Mouse (Mus musculus) layer of hippocampus, adult 6 months (tissue): ENCODE measurements around the gene Tex13a. TPM values are rescaled to one million over a fixed set of nuclear protein-coding genes. Genes with fewer than 3 reads are reported as not detected.

Experiments used
- long read RNA-seq, 2 experiments: library from polyadenylated mRNA; unstranded; transcript quantifications; one replicate each; pipeline ENCODE4 v2.0.0; 2019 to 2020
- polyA plus RNA-seq: library from polyadenylated mRNA; unstranded; fragments of <200 nt; fragmentation: Nextera tagmentation; gene quantifications from 2 replicates; pipeline ENCODE4 v1.2.3, GENCODE M21; 2021

Tex13a gene
- polyA plus RNA-seq = not detected in 2 replicates
- long read RNA-seq, experiment 1 = 0 reads
- long read RNA-seq, experiment 2 = 0 reads

DNA sequence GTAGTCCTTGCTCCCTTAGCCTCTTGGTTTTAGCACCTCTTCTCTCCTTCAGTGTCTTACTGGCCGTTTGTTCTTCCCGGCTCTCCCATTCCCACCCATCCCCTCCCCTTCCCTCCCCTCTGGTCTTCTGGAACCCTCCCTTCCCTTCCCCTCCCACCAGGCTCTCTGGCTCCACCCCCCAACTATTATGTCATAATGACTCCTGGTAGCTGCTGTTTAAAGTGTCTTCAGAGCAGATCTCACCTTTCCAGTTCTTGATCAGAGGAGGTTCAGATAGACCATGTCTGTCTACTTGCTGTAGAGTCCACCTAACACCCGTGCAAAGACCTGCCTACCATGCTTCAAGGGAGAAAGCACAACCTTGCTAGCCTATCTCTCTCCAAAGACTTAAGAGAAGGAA lies at the start of gene Tex13a:
Gene Tex13a (minus strand): TSS at position 101 of the 400 bp plus-strand sequence.

